Mouse (Mus musculus) liver, postnatal 0 days (tissue): ENCODE data around the gene Apba3.

Source experiments
- CTCF ChIP-seq: sonication (generic); IDR thresholded peaks from 2 replicates; pipeline ENCODE4 v1.5.1; 2016; ENCODE audit warnings: antibody characterized with exemption, low read depth
- EP300 ChIP-seq: IDR thresholded peaks from 2 replicates; pipeline ENCODE4 v1.6.1; 2016; ENCODE audit warnings: antibody characterized with exemption, low read depth, mild to moderate bottlenecking

DNA sequence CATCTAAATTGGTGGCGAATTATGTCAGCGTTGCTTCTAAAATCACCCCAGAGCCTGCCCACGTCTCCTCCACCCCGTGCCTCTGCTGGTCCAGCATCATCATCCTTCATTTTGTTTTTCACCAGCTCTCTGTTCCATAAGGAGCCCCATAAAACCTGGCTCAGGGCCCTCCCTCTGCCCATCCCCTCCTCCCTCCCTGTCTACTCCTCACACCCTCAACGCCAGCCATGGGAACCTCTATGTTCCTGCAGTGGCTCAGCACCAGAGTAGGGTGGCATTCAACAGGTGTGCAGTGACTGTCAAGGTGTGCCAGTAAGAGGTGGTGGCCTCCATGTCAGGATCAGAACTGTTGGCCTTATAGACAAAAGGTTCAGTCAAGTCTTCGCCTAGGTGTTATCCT, 28.4 kb downstream of the Apba3 start:
- TF ChIP-seq CTCF (no peak), EP300 (no peak)
